Mouse (Mus musculus): ENCODE results near the gene Lama1.

The Lama1 gene

GRCm38 (mm10) chr17:67696694-67697386, at the start of gene Lama1:
Gene Lama1 (plus strand): TSS chr17:67697259.
- DNase-seq (ENCODE audit: low read depth, low spot score), result peak; percentile 92

GRCm38 (mm10) chr17:67651506-67651905, 45.6 kb upstream of the Lama1 start:
- DNase-seq (ENCODE audit: low read depth, low spot score), result peak; percentile 75

DNA sequence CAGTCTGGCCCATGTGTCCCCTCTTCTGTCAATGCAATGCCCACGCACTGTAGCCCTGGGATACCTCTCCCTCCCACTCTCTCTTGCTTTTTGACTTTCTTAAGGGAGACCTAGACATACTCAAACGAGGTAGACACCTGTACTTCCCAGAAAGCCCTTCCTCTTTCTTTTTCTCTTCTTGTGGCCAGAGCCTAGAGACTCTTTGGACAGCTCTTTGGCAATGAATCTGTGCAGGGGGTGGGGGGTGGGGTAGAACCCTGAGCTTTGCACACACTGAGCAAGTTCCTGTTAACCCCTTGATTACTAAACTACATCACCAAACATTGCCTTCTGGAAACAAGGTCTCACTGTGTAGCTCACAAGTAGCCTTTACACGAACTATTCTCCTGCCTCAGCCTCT, 32.8 kb upstream of the Lama1 start:
- no peak for DNase-seq (ENCODE audit: low read depth, low spot score)

GRCm38 (mm10) chr17:67666981-67667380, 30.1 kb upstream of the Lama1 start:
- DNase-seq (ENCODE audit: low read depth, low spot score), result no peak

- DNase-seq (ENCODE audit: low read depth, low spot score), result peak; percentile 79
These were observed 29.1 kb upstream of the Lama1 start for GRCm38 (mm10) chr17:67667981-67668380.

DNA sequence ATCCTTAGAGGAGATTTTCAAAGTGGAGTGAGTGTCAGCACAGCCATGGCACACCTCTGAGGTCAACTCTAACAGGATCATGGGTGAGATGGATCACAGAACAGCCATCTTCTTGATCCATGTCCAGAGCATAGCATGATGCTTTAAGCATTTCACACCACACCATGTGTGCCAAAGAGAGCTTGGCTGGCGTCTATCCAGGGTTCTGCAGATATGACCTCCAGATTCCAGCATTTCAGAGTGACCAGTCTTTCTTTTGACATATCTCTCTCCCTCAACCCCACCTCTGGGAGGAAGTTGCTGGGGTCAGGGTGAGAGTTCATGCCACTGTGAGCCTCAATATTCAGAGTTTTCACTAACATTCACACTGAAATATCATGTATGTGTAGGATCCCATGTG, 18.5 kb upstream of the Lama1 start:
- DNase-seq (ENCODE audit: low read depth, low spot score), result no peak

GRCm38 (mm10) chr17:67681084-67681483, 16.0 kb upstream of the Lama1 start:
- no peak for DNase-seq (ENCODE audit: low read depth, low spot score)

- peak; percentile 49 for DNase-seq (ENCODE audit: low read depth, low spot score)
These were observed 11.9 kb upstream of the Lama1 start for GRCm38 (mm10) chr17:67685022-67685743.

GRCm38 (mm10) chr17:67687505-67687904, 9.6 kb upstream of the Lama1 start:
- no peak for DNase-seq (ENCODE audit: low read depth, low spot score)

DNA sequence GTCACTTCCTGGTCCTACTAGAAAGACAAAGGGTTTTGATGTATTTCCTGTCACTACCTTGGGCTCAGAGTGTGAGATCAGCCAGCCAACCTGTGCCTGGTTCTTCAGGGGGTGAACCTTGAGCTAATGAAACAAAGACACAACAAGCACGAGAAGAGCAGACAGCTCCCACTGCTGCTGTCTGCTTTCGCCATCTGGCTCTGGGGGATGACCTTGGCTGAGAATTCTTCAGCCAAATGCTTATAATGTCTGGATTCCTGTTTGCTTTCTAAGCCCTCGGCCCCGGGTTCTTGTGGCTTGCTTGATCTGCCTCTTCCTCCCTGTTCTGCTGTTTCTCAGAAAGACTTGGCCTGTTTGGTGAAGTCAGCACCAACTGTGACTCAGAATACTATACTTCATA, 6.4 kb upstream of the Lama1 start:
- DNase-seq (ENCODE audit: low read depth, low spot score), result no peak

DNA sequence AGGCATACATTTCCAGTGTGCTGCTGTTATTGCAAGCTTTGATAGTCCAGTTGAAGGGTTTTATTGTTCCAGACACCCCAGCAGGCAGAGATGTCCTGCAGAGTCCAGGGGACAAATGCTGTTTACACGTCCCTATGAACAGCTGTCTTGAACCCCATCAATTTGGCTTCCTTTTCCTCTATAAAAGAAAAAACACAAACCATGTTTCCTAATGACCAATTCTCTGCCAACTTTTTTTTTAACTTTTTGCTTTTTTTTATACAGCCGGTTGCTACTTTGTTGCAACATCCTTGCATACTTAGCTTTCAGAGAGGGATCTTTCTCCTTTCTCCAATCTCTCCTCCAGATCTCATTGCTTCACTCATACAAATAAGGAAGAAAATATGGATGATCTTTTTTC, 4.4 kb upstream of the Lama1 start:
- no peak for DNase-seq (ENCODE audit: low read depth, low spot score)

DNA sequence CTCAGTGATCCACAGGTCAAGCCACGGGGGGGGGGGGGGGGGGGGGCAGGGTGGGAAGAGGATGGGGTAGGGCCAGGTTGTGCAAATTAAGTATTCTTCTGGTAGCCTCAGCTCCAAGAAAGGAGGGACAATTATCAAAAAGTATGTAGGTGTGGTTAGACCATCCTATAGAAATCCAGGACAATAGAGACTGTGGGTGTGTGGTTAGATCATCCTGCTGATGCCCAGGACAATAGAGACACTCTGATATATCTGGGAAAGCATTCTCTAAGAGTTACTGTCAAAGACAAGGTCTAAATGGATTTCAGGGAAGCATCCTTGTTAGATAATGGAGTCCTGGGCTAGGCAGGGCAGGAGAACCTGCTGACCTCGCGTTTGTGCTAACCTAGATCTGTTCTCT, 3.2 kb upstream of the Lama1 start:
- DNase-seq (ENCODE audit: low read depth, low spot score), result no peak

DNA sequence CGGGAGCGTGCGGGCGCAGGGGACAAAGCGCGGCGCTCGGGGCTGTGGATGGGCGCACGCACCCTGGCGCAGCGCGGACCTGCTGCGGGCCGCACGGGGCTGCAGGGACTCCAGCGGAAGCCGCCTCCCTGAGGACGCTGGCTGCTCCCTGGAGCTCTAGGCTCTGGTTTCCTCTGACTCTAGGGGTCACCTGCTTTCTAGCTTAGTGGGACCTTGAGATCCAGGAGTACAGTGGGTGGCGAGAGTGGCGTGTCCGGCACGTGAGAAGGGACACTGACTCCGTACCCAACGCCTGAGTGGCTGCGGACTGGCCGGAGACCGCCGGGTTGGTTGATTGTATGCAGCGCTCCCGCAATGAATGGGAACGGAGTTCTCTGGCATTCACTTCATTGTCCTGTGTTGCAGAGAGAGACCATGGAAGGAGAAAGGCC, 417 bp downstream of the Lama1 start:
- DNase-seq (ENCODE audit: low read depth, low spot score), result peak; percentile 63

GRCm38 (mm10) chr17:67698301-67698700, 1.2 kb downstream of the Lama1 start:
- peak; percentile 79 for DNase-seq (ENCODE audit: low read depth, low spot score)

DNA sequence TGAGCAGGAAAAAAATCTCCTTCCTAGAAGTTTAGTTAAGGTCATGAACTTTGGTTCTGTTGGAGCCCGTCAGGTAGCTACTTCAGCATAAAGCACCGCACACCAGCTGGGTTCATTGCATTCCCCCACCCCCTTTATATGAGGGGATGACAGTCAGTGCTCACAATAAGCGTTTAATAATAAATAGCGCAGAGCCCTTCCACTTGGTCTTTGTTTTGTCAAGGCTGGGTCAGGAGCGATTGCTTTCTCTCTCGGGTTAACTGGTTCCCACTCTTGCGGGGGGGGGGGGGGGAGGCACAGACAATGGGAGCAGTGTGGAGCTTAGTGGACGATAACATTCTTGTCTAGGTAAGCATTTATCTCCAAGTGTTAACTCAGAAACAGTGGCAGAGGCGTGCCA, 4.7 kb downstream of the Lama1 start:
- DNase-seq (ENCODE audit: low read depth, low spot score), result peak; percentile 60

GRCm38 (mm10) chr17:67702941-67703340, 5.9 kb downstream of the Lama1 start:
- DNase-seq (ENCODE audit: low read depth, low spot score), result no peak

DNA sequence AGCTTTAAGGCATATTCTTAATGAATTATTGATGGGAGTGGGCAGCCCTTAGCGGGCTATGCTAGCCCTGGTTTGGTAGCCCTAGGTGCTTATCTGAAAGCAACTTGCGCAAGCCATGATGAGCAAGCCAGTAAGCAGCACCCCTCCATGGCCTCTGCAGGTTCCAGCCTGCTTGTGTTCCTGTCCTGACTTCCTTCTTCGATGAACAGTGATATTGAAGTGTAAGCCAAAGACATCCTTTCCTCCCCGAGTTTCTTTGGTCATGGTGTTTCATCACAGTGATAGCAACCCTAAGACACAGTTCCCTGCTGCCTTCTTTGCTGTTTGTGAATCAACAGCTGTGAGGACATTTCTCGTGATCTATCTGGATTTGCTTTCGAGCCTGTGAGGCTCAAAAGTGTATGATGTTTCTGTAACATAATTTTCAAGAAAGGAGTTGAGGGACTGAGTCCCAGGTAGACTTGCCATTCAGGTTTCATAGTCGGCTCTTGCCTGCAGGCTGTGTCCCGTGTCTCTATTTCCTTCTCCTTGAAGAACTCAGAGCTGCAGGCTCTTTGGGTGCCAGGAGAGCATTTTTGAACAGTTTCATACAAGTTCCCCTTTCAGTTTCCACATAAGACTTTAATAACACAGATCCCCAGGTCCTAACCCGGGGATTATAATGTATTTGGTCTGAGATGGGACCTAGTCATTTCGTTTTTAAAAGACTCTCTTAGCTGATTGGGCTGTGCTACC, 8.1 kb downstream of the Lama1 start:
- DNase-seq (ENCODE audit: low read depth, low spot score), result no peak

- DNase-seq (ENCODE audit: low read depth, low spot score), result no peak
These were observed 9.3 kb downstream of the Lama1 start for GRCm38 (mm10) chr17:67706372-67706771.

DNA sequence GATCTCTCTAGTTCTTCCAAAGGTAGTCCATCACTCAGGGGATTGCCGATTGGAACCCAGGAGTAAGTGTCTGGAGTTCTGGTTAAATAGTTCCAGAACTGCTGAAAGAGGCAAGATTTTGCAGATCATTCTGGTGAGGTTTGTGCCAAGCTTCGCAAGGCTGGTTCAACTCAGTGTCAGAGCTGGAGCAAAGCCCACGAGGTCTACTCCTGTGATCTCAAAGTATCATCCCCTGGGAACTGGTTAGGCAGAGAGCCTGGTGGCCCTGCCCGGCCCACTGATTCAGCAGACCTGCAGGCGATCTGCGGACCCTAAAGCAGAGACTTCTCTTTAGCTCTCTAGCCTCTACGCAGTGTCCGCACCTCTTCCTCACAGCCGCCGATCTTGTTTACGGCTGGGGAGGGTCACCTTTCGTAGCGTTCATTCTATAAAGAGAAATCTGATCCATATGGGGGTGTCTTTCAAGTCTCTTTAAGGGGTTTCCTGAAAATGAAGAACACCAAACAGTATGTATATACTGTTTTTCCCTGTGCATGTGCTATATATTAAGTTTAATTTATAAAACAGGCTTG, 10.8 kb downstream of the Lama1 start:
- DNase-seq (ENCODE audit: low read depth, low spot score), result no peak

- DNase-seq (ENCODE audit: low read depth, low spot score), result no peak
These were observed 13.3 kb downstream of the Lama1 start for GRCm38 (mm10) chr17:67710377-67710781.

- DNase-seq (ENCODE audit: low read depth, low spot score), result no peak
These were observed 14.3 kb downstream of the Lama1 start for GRCm38 (mm10) chr17:67711361-67711760.

GRCm38 (mm10) chr17:67712929-67713328, 15.9 kb downstream of the Lama1 start:
- DNase-seq (ENCODE audit: low read depth, low spot score), result no peak
